Comparison of ENCODE assay signal across 8 mouse cellular contexts in the genomic region with DNA sequence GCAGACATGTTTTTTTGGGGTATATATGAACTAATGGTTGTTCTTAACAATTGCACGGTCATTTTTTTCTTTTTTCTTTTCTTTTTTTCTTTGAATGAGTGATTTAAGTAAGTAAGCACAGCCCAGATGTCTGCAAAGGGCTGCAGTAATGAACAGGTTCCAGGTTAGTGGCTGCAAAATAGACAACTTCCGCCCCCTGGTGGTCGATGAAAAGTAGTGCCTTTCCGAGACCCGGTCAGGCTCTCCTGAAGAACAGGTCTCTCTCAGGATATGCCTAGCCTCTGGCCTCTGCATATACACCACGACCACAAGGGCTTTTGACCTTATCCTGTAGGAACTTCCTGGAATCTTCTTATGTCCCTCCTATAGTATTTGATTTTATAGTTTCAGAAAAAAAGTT. TPM values are rescaled to one million over a fixed set of nuclear protein-coding genes. Genes with fewer than 3 reads are reported as not detected.
DNase-seq lines count a peak whose midpoint lies in the region; ATAC-seq lines count a peak whose summit lies in the region.

No protein-coding gene starts in this region.

- H3K27ac ChIP-seq in limb, embryonic 13.5 days, result no peak overlapping the region
- H3K27ac ChIP-seq in midbrain, embryonic 16.5 days (ENCODE audit: low read length), result no peak overlapping the region

- no peaks in the 10 kb centered on the region for H3K27me3 ChIP-seq in limb, embryonic 13.5 days
- H3K27me3 ChIP-seq in midbrain, embryonic 16.5 days (ENCODE audit: control insufficient read depth, insufficient read depth, low read depth, low read length), result no peaks in the 10 kb centered on the region

- H3K4me2 ChIP-seq in limb, embryonic 13.5 days (replicated peaks), result peak overlapping the region; percentile 66
- peak overlapping the region; percentile 62 for H3K4me2 ChIP-seq in midbrain, embryonic 16.5 days (ENCODE audit: low read length)

- H3K4me1 ChIP-seq in limb, embryonic 13.5 days, result peaks cover 52% of the 10 kb centered on the region
- H3K4me1 ChIP-seq in midbrain, embryonic 16.5 days (ENCODE audit: control insufficient read depth, insufficient read depth, low read length), result no peaks in the 10 kb centered on the region; the same call in 1 of the 2 replicates

- no peaks in the 10 kb centered on the region for H3K36me3 ChIP-seq in limb, embryonic 13.5 days
- H3K36me3 ChIP-seq in midbrain, embryonic 16.5 days (ENCODE audit: control insufficient read depth, insufficient read depth, low read length), result no peaks in the 10 kb centered on the region

- DNase-seq in 416B (ENCODE audit: low read depth), result peak; percentile 62
- DNase-seq in adrenal gland, adult 2 months, result peak; percentile 77
- DNase-seq in embryo, embryonic 10.5 days (ENCODE audit: low spot score), result peak; percentile 90
- DNase-seq in heart, adult 18-20 months, result peak; percentile 82 to 93
- DNase-seq in kidney, adult 18-20 months, result peak; percentile 77
- peak; percentile 42 to 83 for DNase-seq in spleen, postnatal 4 days (ENCODE audit: low spot score in 2 of 2)

- H3K9me3 ChIP-seq in limb, embryonic 13.5 days, result no peaks in the 10 kb centered on the region
- H3K9me3 ChIP-seq in midbrain, embryonic 16.5 days (replicated peaks; ENCODE audit: control insufficient read depth, low read length, poor library complexity, severe bottlenecking), result no peaks in the 10 kb centered on the region

- H3K4me3 ChIP-seq in limb, embryonic 13.5 days, result peak overlapping the region; percentile 32; the same call in 1 of the 2 replicates
- H3K4me3 ChIP-seq in midbrain, embryonic 16.5 days (ENCODE audit: low read depth, low read length), result peak overlapping the region; percentile 37

- no peak overlapping the region for H3K9ac ChIP-seq in limb, embryonic 13.5 days
- peak overlapping the region; percentile 52; the same call in 1 of the 2 replicates for H3K9ac ChIP-seq in midbrain, embryonic 16.5 days (ENCODE audit: low read depth, low read length)

- peak; percentile 71 for ATAC-seq in limb, embryonic 13.5 days (ENCODE audit: low FRiP score, low read depth)
- ATAC-seq in midbrain, embryonic 16.5 days, result peak; percentile 86

- 1% methylated on average over 6 of the region's 6 CpGs for whole genome bisulfite sequencing in limb, embryonic 13.5 days
- 2% methylated on average over 6 of the region's 6 CpGs for WGBS in midbrain, embryonic 16.5 days

RNA-seq across cellular contexts. Expression of a gene that starts 18.2 kb away (rescaled TPM):
- under 1 TPM; 0.58 to 0.76 TPM for total RNA-seq in adrenal gland, adult 2 months (2021)
- 0.79 and 1.4 TPM in 2 replicates for polyA plus RNA-seq in adrenal gland, adult 2 months (2012; rRNA removed)
- 1,000 to 10,000 TPM; 1,008 to 1,034 TPM for total RNA-seq in heart, adult 18-20 months (2021)
- 8.8 and 9.8 TPM in 2 replicates for polyA plus RNA-seq in limb, embryonic 13.5 days (2015; fragmentation: Nextera tagmentation; extraction: Ambion mirVana)
- polyA plus RNA-seq in midbrain, embryonic 16.5 days (2015; fragmentation: Nextera tagmentation; extraction: Ambion mirVana), result 0.71 and 0.99 TPM in 2 replicates

RNA-seq across cellular contexts. Expression of a gene that starts 29.6 kb away (rescaled TPM):
- under 1 TPM in 1 of 2 experiments, not detected in 1; 0.26 TPM for total RNA-seq in adrenal gland, adult 2 months (2021)
- polyA plus RNA-seq in adrenal gland, adult 2 months (2012; rRNA removed), result 0.26 TPM in 1 of 2 replicates, not detected in the other
- total RNA-seq in heart, adult 18-20 months (2021), result 1 to 10 TPM; 1.9 to 2.5 TPM
- 0.42 TPM in 1 of 2 replicates, not detected in the other for polyA plus RNA-seq in limb, embryonic 13.5 days (2015; fragmentation: Nextera tagmentation; extraction: Ambion mirVana)
- polyA plus RNA-seq in midbrain, embryonic 16.5 days (2015; fragmentation: Nextera tagmentation; extraction: Ambion mirVana), result not detected in 2 replicates

RNA-seq across cellular contexts. Expression of a gene that starts 47.7 kb away (rescaled TPM):
- not detected for total RNA-seq in adrenal gland, adult 2 months (2021)
- not detected in 2 replicates for polyA plus RNA-seq in adrenal gland, adult 2 months (2012; rRNA removed)
- total RNA-seq in heart, adult 18-20 months (2021), result not detected
- polyA plus RNA-seq in limb, embryonic 13.5 days (2015; fragmentation: Nextera tagmentation; extraction: Ambion mirVana), result not detected in 2 replicates
- polyA plus RNA-seq in midbrain, embryonic 16.5 days (2015; fragmentation: Nextera tagmentation; extraction: Ambion mirVana), result not detected in 2 replicates
